Mouse (Mus musculus): ENCODE measurements at regions not wholly inside any gene's neighbourhood (a gene's known extent, or its start where the extent isn't known, plus 50 kb on each side); places are given as distances from the start of the nearest gene placed in this dataset.

DNA sequence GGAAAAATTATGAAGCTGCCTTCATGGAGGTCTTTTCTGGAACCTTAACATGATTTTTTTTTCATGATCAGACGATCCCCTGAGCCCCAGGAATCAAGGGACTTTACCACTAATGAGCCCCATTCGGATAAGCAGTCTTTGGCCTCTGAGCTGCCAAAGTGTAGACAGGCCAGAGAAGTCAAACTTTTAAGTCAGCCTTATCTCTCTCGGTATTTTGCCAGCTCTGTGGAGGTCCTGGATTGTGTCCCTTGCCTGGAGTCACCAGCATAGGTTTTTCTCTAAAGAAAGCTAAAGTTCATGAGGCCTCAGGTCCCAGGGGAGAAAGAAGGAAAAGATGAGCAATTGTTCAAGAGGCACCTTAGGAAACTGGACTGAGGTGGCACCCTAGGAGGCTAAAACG lies 222.7 kb upstream of the Adamts9 start:
- Histone ChIP-seq H3K4me3 (no peak overlapping the region), H3K27me3 (no peaks in the 10 kb centered on the region; the same call in 1 of the 2 replicates), H3K36me3 (no peaks in the 10 kb centered on the region), H3K4me2 (replicated peaks) (no peak overlapping the region), H3K27ac (replicated peaks) (no peak overlapping the region), H3K9me3 (no peaks in the 10 kb centered on the region), H3K4me1 (no peaks in the 10 kb centered on the region), H3K9ac (replicated peaks) (no peak overlapping the region)
- no peak for ATAC-seq (ENCODE audit: low FRiP score, low read depth)
- WGBS = 70% methylated on average over 4 of the region's 4 CpGs

- WGBS = 89% methylated on average over 5 of the region's 5 CpGs
- Histone ChIP-seq H3K9ac (replicated peaks) (no peak overlapping the region), H3K4me3 (no peak overlapping the region), H3K9me3 (no peaks in the 10 kb centered on the region), H3K36me3 (no peaks in the 10 kb centered on the region), H3K27ac (replicated peaks) (no peak overlapping the region), H3K27me3 (no peaks in the 10 kb centered on the region), H3K4me2 (replicated peaks) (no peak overlapping the region), H3K4me1 (no peaks in the 10 kb centered on the region)
- ATAC-seq (ENCODE audit: low FRiP score, low read depth) = no peak
These were observed 209.3 kb upstream of the Adamts9 start for GRCm38 (mm10) chr6:93152431-93153208.

GRCm38 (mm10) chr6:93150531-93150930 lies 207.2 kb upstream of the Adamts9 start:
- no peak overlapping the region for H3K9ac ChIP-seq (replicated peaks)
- no peak overlapping the region for H3K27ac ChIP-seq (replicated peaks)
- H3K4me1 ChIP-seq = no peaks in the 10 kb centered on the region
- H3K4me2 ChIP-seq (replicated peaks) = no peak overlapping the region
- WGBS = 27% methylated on average over 2 of the region's 2 CpGs
- H3K9me3 ChIP-seq = no peaks in the 10 kb centered on the region
- H3K36me3 ChIP-seq = no peaks in the 10 kb centered on the region
- H3K4me3 ChIP-seq = no peak overlapping the region
- ATAC-seq (ENCODE audit: low FRiP score, low read depth) = no peak
- H3K27me3 ChIP-seq = no peaks in the 10 kb centered on the region

GRCm38 (mm10) chr6:93149956-93150355 lies 206.7 kb upstream of the Adamts9 start:
- Histone ChIP-seq H3K9ac (replicated peaks) (no peak overlapping the region), H3K4me1 (no peaks in the 10 kb centered on the region), H3K36me3 (no peaks in the 10 kb centered on the region), H3K4me2 (replicated peaks) (no peak overlapping the region), H3K9me3 (no peaks in the 10 kb centered on the region), H3K27ac (replicated peaks) (no peak overlapping the region), H3K27me3 (no peaks in the 10 kb centered on the region), H3K4me3 (no peak overlapping the region)
- WGBS = 40% methylated on average over 4 of the region's 4 CpGs
- ATAC-seq (ENCODE audit: low FRiP score, low read depth) = no peak

DNA sequence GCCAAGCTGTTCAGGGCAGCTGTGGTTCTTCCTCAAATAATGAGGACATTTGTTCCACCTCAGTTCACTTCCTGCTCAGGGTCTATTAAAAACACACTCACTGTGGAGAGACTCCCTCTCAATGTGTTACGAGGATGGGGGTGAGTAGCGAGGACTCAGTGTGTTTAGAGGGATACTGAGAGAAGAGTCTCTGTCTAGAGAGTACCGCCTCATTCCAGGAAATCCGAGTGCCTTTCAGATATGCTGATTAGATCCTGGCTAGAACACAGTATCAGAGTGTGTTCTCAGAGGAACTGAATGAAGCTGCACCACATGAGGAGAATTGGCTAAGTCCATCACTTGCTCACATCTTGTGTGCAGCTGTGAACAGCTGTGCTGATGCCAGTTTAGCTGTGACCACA lies 197.0 kb upstream of the Adamts9 start:
- Histone ChIP-seq H3K9me3 (no peaks in the 10 kb centered on the region), H3K4me1 (0 out of 2 replicates have a peak, but pooled peaks cover 4% of the 10 kb centered on the region), H3K4me3 (no peak overlapping the region), H3K36me3 (no peaks in the 10 kb centered on the region), H3K4me2 (replicated peaks) (no peak overlapping the region), H3K27me3 (no peaks in the 10 kb centered on the region), H3K9ac (replicated peaks) (no peak overlapping the region), H3K27ac (replicated peaks) (no peak overlapping the region)
- no peak for ATAC-seq (ENCODE audit: low FRiP score, low read depth)
- 49% methylated on average over 4 of the region's 4 CpGs for WGBS

DNA sequence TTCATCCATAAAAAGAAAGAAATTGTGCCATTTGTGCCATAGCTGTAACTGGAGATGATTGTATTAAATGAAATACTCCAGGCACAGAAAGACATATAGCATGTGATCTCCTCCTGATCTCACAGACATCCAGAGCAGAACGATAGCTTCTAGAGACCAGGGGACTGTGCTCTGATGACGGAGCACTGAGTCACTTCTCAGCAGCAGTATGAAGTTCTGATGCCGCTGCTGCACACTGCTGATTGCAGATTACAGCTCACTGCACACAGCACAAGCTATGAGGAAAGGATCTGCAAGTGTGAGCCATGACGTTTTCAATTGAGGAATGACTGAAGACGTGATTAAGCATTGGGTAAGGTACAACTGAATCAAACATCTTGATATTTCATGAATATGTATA lies 190.6 kb upstream of the Adamts9 start:
- WGBS = 82% methylated on average over 5 of the region's 5 CpGs
- H3K27ac ChIP-seq (replicated peaks) = no peak overlapping the region
- H3K4me2 ChIP-seq (replicated peaks) = no peak overlapping the region
- H3K36me3 ChIP-seq = no peaks in the 10 kb centered on the region
- H3K27me3 ChIP-seq = peaks cover 5% of the 10 kb centered on the region
- H3K9me3 ChIP-seq = no peaks in the 10 kb centered on the region
- H3K4me1 ChIP-seq = peaks cover 2% of the 10 kb centered on the region; the same call in 1 of the 2 replicates
- no peak for ATAC-seq (ENCODE audit: low FRiP score, low read depth)
- no peak overlapping the region for H3K9ac ChIP-seq (replicated peaks)
- H3K4me3 ChIP-seq = no peak overlapping the region

DNA sequence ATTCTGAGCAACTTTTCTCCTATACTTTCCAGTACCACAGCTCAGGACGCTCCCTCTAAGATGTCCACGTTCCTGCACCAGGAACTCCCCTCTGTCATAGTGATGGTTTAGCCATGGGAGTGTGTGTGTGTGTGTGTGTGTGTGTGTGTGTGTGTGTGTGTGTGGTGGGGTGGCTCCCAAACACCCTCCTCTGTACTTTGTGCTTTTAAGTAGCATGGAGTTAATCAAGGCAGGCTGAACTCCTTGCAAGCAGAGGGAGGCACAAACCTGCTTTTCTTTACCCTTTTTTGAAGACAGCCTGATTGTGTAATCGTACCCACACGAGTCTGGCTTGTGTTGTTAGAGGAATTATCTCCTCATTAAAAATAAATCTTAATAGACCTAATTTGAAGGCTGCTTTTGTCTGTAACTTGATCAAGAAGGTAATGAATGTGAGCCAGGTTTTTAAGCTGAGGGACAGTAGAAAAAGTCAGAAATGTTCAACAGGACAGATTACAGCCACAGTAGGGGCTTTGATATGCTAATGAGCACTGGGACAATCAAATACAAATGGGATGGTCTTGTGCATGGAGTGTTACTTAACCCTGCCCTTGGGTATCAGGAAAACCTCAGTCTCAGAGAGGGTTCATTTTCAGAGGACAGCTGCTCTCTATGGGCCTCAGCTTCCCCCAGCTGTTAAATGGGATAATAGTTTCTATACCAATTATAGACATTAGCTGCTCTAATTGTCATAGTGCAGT lies 187.8 kb upstream of the Adamts9 start:
- WGBS = 30% methylated on average over 4 of the region's 4 CpGs
- Histone ChIP-seq H3K4me1 (peaks cover 2% of the 10 kb centered on the region; the same call in 1 of the 2 replicates), H3K36me3 (no peaks in the 10 kb centered on the region), H3K9me3 (no peaks in the 10 kb centered on the region), H3K4me3 (no peak overlapping the region), H3K9ac (replicated peaks) (no peak overlapping the region), H3K27ac (replicated peaks) (no peak overlapping the region), H3K4me2 (replicated peaks) (no peak overlapping the region), H3K27me3 (peaks cover 5% of the 10 kb centered on the region)
- ATAC-seq (ENCODE audit: low FRiP score, low read depth) = peak; percentile 54; the same call in 1 of the 2 replicates

DNA sequence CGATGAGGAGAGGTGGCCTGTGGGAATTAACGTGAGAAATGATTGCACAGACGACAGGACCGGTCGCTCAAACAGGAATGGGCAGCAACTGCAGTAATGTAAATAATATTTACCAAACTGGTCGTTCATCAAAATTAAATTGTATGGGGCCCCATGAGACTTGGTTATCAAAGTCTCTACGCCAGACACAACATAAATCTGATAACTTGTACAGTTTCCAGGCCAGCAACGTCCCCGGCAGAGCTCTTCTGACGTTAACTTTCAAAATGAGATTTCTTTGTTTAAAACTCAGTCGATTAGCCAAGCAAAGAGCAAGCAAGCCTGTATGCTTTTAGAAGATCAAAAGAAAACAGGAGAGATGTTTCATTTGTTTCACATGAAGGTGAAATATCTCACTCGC lies 176.2 kb upstream of the Adamts9 start:
- Histone ChIP-seq H3K9ac (replicated peaks) (no peak overlapping the region), H3K4me2 (replicated peaks) (no peak overlapping the region), H3K9me3 (no peaks in the 10 kb centered on the region), H3K27me3 (no peaks in the 10 kb centered on the region), H3K36me3 (no peaks in the 10 kb centered on the region), H3K4me3 (no peak overlapping the region), H3K27ac (replicated peaks) (no peak overlapping the region), H3K4me1 (no peaks in the 10 kb centered on the region)
- 92% methylated on average over 12 of the region's 12 CpGs for WGBS
- ATAC-seq (ENCODE audit: low FRiP score, low read depth) = no peak

DNA sequence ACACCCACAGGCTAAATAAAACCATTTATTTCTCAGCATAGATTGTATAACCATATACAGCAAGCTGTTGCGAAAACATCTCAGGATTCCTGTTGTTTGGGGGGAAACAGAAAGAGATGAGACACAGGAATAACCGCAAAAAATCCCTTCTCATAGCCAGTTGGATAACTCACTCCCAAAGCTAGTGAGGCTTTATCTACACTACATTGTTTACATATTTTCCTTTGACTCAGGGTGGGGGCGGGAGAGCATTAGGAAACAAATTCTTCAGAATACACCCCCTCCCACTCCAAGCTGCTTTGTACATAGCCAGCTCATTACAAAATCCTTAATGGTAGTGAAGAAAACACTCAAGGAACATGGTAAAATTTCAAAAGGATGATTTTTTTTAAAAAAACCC lies 170.1 kb upstream of the Adamts9 start:
- Histone ChIP-seq H3K9ac (replicated peaks) (no peak overlapping the region), H3K9me3 (no peaks in the 10 kb centered on the region), H3K4me2 (replicated peaks) (no peak overlapping the region), H3K4me1 (no peaks in the 10 kb centered on the region), H3K36me3 (no peaks in the 10 kb centered on the region), H3K27ac (replicated peaks) (no peak overlapping the region), H3K4me3 (no peak overlapping the region), H3K27me3 (no peaks in the 10 kb centered on the region)
- ATAC-seq (ENCODE audit: low FRiP score, low read depth) = no peak
- WGBS = 91% methylated on average over 3 of the region's 3 CpGs

DNA sequence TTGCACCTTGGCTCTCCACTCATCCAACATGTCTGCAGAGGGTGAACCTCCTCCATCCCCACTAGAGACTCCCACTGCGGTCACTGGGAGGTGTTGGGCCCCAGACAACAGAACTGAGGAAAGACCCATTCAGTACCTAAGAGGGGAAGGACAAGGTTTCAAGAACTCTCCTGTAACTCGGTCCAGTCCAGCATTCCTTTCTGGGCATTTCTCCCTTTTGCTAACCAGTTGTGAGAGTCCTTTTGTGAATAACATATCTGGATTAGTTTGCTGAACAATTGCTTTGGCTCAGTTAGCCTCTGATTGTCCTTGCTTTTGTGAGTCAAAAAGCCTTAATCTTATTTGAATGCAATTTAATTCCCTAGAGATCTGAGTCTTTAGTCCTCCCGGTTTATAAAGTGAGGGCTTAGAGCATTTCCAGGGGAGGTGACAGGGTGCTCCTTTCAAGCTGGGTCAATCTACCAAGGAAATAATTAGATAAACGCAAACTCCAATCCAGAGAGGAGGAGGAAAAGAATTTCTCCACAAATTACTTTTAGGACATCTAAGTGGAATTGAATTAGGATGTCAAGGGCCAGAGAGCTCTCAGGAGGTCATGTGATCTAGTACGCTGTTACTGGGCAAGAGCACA lies 151.6 kb upstream of the Adamts9 start:
- H3K4me3 ChIP-seq = no peak overlapping the region
- H3K9me3 ChIP-seq = no peaks in the 10 kb centered on the region
- peaks cover 7% of the 10 kb centered on the region; the same call in 1 of the 2 replicates for H3K4me1 ChIP-seq
- no peak overlapping the region for H3K4me2 ChIP-seq (replicated peaks)
- H3K27me3 ChIP-seq = peaks cover 36% of the 10 kb centered on the region
- ATAC-seq (ENCODE audit: low FRiP score, low read depth) = no peak
- H3K27ac ChIP-seq (replicated peaks) = no peak overlapping the region
- no peaks in the 10 kb centered on the region for H3K36me3 ChIP-seq
- no peak overlapping the region for H3K9ac ChIP-seq (replicated peaks)
- 8% methylated on average over 5 of the region's 5 CpGs for WGBS

GRCm38 (mm10) chr6:93093770-93094169 lies 150.5 kb upstream of the Adamts9 start:
- Histone ChIP-seq H3K4me2 (replicated peaks) (no peak overlapping the region), H3K36me3 (no peaks in the 10 kb centered on the region), H3K9ac (replicated peaks) (no peak overlapping the region), H3K9me3 (no peaks in the 10 kb centered on the region), H3K4me3 (no peak overlapping the region), H3K4me1 (peaks cover 7% of the 10 kb centered on the region; the same call in 1 of the 2 replicates), H3K27me3 (peaks cover 36% of the 10 kb centered on the region), H3K27ac (replicated peaks) (no peak overlapping the region)
- ATAC-seq (ENCODE audit: low FRiP score, low read depth) = no peak
- 78% methylated on average over 2 of the region's 2 CpGs for WGBS

GRCm38 (mm10) chr6:93087329-93087728 lies 144.0 kb upstream of the Adamts9 start:
- no peak overlapping the region for H3K9ac ChIP-seq (replicated peaks)
- H3K9me3 ChIP-seq = no peaks in the 10 kb centered on the region
- H3K4me3 ChIP-seq = no peak overlapping the region
- no peaks in the 10 kb centered on the region for H3K4me1 ChIP-seq
- no peaks in the 10 kb centered on the region for H3K36me3 ChIP-seq
- no peak overlapping the region for H3K27ac ChIP-seq (replicated peaks)
- H3K4me2 ChIP-seq (replicated peaks) = no peak overlapping the region
- ATAC-seq (ENCODE audit: low FRiP score, low read depth) = no peak
- peaks cover 20% of the 10 kb centered on the region for H3K27me3 ChIP-seq
- WGBS = 88% methylated on average over 2 of the region's 2 CpGs
